In genomic region chr13:104024856-104025709, GRCm38 (mm10) we compare ENCODE assay signal across 8 mouse cellular contexts.
DNase-seq lines count a peak whose midpoint lies in the region; ATAC-seq and TF ChIP-seq lines count a peak whose summit lies in the region.

No protein-coding gene starts in this region.

- H3K9ac ChIP-seq in hindbrain, embryonic 11.5 days (ENCODE audit: low read depth, low read length): no peak overlapping the region
- no peak overlapping the region for H3K9ac ChIP-seq in limb, embryonic 14.5 days (ENCODE audit: low read depth, low read length, severe bottlenecking)

- H3K9me3 ChIP-seq in hindbrain, embryonic 10.5 days: peaks cover 3% of the 10 kb centered on the region
- H3K9me3 ChIP-seq in hindbrain, embryonic 11.5 days (ENCODE audit: control insufficient read depth, low read length): no peaks in the 10 kb centered on the region
- 0 out of 2 replicates have a peak, but pooled peaks cover 2% of the 10 kb centered on the region for H3K9me3 ChIP-seq in limb, embryonic 14.5 days (ENCODE audit: control insufficient read depth, low read length)

- no peak for TF ChIP-seq POLR2A in limb, embryonic 14.5 days (IDR thresholded peaks at IDR 0.05; ENCODE audit: borderline replicate concordance, extremely low read depth, insufficient read depth, insufficient read length)

- no peak overlapping the region for H3K4me2 ChIP-seq in hindbrain, embryonic 11.5 days (replicated peaks; ENCODE audit: low read depth, low read length)
- H3K4me2 ChIP-seq in limb, embryonic 14.5 days (replicated peaks; ENCODE audit: low read depth, low read length, severe bottlenecking): peak overlapping the region; percentile 6; the same call in 1 of the 2 replicates

- peaks cover 3% of the 10 kb centered on the region; the same call in 1 of the 2 replicates for H3K36me3 ChIP-seq in hindbrain, embryonic 10.5 days
- H3K36me3 ChIP-seq in hindbrain, embryonic 11.5 days (ENCODE audit: control insufficient read depth, insufficient read depth, low read length): no peaks in the 10 kb centered on the region
- no peaks in the 10 kb centered on the region for H3K36me3 ChIP-seq in limb, embryonic 14.5 days (ENCODE audit: control insufficient read depth, insufficient read depth, low read length)

- H3K27ac ChIP-seq in hindbrain, embryonic 10.5 days: peak overlapping the region; percentile 64
- H3K27ac ChIP-seq in hindbrain, embryonic 11.5 days (ENCODE audit: low read depth, low read length): no peak overlapping the region
- H3K27ac ChIP-seq in limb, embryonic 14.5 days (replicated peaks; ENCODE audit: low read depth, low read length): peak overlapping the region; percentile 49

- TF ChIP-seq CTCF in Patski (IDR thresholded peaks at IDR 0.05): no peak

- no peak overlapping the region for H3K4me3 ChIP-seq in hindbrain, embryonic 10.5 days
- H3K4me3 ChIP-seq in hindbrain, embryonic 11.5 days (ENCODE audit: low read depth, low read length): no peak overlapping the region
- H3K4me3 ChIP-seq in limb, embryonic 14.5 days (replicated peaks; ENCODE audit: low read length): no peak overlapping the region

- DNase-seq in hindbrain, embryonic 10.5 days (ENCODE audit: low spot score): no peak
- no peak for DNase-seq in hindbrain, embryonic 11.5 days (ENCODE audit: low spot score)
- DNase-seq in Patski (ENCODE audit: low read depth, low spot score): peak; percentile 90
- peak; percentile 80 for DNase-seq in fibroblast of lung, adult 2 months (ENCODE audit: low read depth)
- DNase-seq in limb, embryonic 14.5 days (ENCODE audit: low spot score): peak; percentile 81
- no peak for DNase-seq in spleen, adult 12 weeks (ENCODE audit: low spot score)
- DNase-seq in layer of hippocampus, adult 11-12 months (ENCODE audit: low spot score): no peak
- DNase-seq in adrenal gland, postnatal 25 days: no peak

- in situ Hi-C loops in Patski (cut with MboI; ENCODE audit: low pct_unique_long_range_greater_than_20kb): no loop called here

- H3K27me3 ChIP-seq in hindbrain, embryonic 10.5 days (ENCODE audit: insufficient read depth, poor library complexity, severe bottlenecking): peaks cover 37% of the 10 kb centered on the region
- peaks cover 4% of the 10 kb centered on the region for H3K27me3 ChIP-seq in hindbrain, embryonic 11.5 days (ENCODE audit: control insufficient read depth, insufficient read depth, low read length)
- no peaks in the 10 kb centered on the region for H3K27me3 ChIP-seq in Patski
- no peaks in the 10 kb centered on the region for H3K27me3 ChIP-seq in limb, embryonic 14.5 days (ENCODE audit: control insufficient read depth, insufficient read depth, low read length)

- POLR2A ChIA-PET in Patski (lab: Charles Lee): interaction anchor here (3.3 kb wide), 1 partner anchor 10 kb away, joined by 22 read pairs; no protein-coding TSS in a partner anchor

- 66% methylated on average over 18 of the region's 18 CpGs for WGBS in hindbrain, embryonic 10.5 days
- 64% methylated on average over 18 of the region's 18 CpGs for WGBS in hindbrain, embryonic 11.5 days
- WGBS in limb, embryonic 14.5 days: 18% methylated on average over 18 of the region's 18 CpGs

- no peak for ATAC-seq in hindbrain, embryonic 11.5 days (ENCODE audit: low FRiP score)
- ATAC-seq in Patski: peak; percentile 82
- peak; percentile 60 for ATAC-seq in limb, embryonic 14.5 days (ENCODE audit: low FRiP score, low read depth)

- CTCF ChIA-PET in Patski (lab: Charles Lee): interaction anchor here (0.8 to 5.2 kb wide), 4 partner anchors 10 to 111 kb away, joined by 3 to 23 read pairs (median 4); no protein-coding TSS in a partner anchor

- H3K4me1 ChIP-seq in hindbrain, embryonic 10.5 days (replicated peaks): peaks cover 18% of the 10 kb centered on the region
- H3K4me1 ChIP-seq in hindbrain, embryonic 11.5 days (replicated peaks; ENCODE audit: control insufficient read depth, insufficient read depth, low read length): no peaks in the 10 kb centered on the region; the same call in 1 of the 2 replicates
- peaks cover 25% of the 10 kb centered on the region for H3K4me1 ChIP-seq in limb, embryonic 14.5 days (ENCODE audit: control insufficient read depth, insufficient read depth, low read length)

Comparison
In these comparisons a context has a peak if more than half of its experiments do, and no peak if none do; other contexts are left out.
1. DNase-seq: peak in Patski (single experiment), fibroblast of lung, adult 2 months (single experiment) and limb, embryonic 14.5 days (single experiment); none in hindbrain, embryonic 10.5 days (single experiment), hindbrain, embryonic 11.5 days (single experiment), spleen, adult 12 weeks (single experiment), layer of hippocampus, adult 11-12 months (single experiment) and adrenal gland, postnatal 25 days (single experiment).